Mouse (Mus musculus): Measurements from ENCODE around the gene Eif4e2. TPM values are rescaled to one million over a fixed set of nuclear protein-coding genes. Genes with fewer than 3 reads are reported as not detected.

Eif4e2 gene
- polyA plus RNA-seq (2014; fragmentation: Nextera tagmentation; extraction: Ambion mirVana): 138 and 146 TPM in 2 replicates

DNA sequence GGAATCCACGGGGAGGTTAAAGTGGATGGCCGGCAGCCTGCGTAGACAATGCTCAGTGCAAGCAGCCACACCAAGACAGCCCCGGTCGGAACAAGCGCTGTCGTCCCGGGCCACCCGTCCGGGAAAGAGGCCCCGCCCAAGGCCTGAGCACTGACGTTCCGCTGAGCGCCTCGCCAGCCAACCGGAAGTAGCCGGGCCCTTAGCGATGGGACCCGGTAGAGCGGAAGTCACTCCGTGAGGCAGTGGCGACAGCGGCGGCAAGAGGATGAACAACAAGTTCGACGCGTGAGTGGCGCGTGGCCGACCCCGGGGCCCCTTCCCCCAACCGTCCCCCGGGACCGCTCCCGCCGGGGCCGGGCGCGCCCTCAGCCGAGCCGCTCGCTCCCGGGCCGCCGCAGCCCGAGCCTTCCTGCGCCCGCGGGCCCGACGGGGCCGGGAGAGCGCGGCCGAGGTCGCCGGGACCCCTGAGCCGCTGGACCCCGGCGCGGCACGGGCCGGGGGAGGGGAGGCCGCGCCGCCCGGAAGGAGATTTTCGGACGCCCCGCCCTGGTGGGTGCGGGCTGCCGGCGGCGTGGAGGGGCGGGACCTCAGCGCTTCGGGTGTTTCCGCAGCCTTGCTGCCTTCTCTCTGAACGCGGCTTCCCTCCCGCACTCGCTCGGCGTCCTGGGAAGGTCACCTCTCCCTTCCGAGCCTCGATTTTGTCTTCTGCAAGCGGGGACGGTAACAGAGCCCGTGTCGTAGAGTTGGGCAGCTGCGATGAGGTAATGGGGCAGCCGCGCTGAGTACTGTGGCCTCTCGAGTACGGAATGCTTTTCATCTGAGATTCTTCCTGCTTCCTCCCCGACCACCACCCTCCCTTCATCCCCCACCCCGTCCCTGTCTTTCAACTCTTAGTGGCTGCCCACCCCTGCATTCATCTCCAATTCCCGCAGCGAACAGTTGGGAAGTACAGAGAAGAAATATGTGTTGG, at the start of gene Eif4e2:
Gene Eif4e2 (plus strand): TSS at position 180 of the 970 bp plus-strand sequence.
- Histone ChIP-seq H3K4me1 (ENCODE audit: control insufficient read depth, insufficient read depth, low read length) (peaks cover 18% of the 10 kb centered on the region), H3K36me3 (ENCODE audit: control insufficient read depth, insufficient read depth, low read length) (peaks cover 3% of the 10 kb centered on the region; the same call in 1 of the 2 replicates), H3K4me3 (ENCODE audit: low read depth, low read length) (peak within 1 kb of the TSS; percentile 62), H3K27ac (ENCODE audit: low read length) (peak within 1 kb of the TSS; percentile 98), H3K9ac (replicated peaks; ENCODE audit: low read depth, low read length) (peak within 1 kb of the TSS; percentile 96), H3K4me2 (replicated peaks; ENCODE audit: low read depth, low read length) (peak within 1 kb of the TSS; percentile 71), H3K9me3 (ENCODE audit: control insufficient read depth, low read depth, low read length) (no peaks in the 10 kb centered on the region), H3K27me3 (ENCODE audit: control insufficient read depth, insufficient read depth, low read length) (no peaks in the 10 kb centered on the region)
- WGBS: under 1% methylated on average over 84 of the region's 99 CpGs
- ATAC-seq (ENCODE audit: insufficient number of reproducible peaks, insufficient read depth, low FRiP score, low read depth): peak; percentile 98

DNA sequence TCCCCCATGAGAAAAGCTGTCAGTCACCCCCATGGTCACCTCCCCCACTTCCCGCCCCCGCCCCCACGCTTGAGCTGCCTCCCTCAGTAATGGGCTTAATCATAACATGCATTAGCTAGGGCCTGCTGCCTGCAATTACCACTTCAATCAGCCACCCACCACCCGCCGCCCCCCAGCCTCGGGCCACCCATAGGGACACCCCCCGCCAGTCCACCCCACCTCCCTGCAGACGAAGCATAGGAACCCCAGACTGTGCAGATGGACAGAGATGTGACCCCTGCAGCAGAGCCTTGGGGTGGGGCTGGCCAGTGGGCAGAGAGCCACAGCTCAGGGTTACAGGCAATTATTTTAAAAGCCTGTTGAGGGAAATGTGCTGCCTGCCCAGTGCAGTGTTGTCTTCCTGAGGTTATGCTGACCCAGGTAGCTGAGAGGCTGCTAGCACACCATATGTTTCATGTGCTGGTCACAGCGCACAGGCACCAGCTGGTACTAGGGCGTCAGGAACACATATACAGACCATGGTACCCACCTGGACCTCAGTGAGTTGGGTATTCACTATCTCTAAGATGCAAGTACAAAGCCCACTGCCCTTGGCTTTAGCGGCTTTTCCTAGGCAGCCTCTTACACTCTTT, 49.4 kb upstream of the Eif4e2 start:
- H3K36me3 ChIP-seq (ENCODE audit: control insufficient read depth, insufficient read depth, low read length): no peaks in the 10 kb centered on the region
- 27% methylated on average over 11 of the region's 11 CpGs for WGBS
- ATAC-seq (ENCODE audit: insufficient number of reproducible peaks, insufficient read depth, low FRiP score, low read depth): no peak

DNA sequence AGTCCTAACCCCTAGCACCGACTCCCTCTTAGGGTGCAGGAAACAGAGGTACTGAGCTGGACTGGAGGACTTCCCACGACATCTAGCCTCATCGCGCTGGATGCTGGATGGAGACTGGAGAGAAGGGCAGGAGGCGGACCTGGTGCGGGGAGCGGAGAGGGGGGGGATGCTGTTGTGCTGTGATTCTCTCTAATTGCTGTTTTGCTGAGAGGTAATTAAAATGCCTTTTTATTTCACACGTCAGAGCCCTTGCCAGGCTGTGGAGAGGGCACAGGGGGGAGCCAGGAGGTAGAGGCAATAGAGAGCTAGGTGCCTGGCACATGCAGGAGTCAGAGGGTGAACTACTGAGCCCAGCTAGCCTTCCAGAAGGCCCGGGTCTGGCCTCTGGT, 48.9 kb upstream of the Eif4e2 start:
- Histone ChIP-seq H3K27ac (ENCODE audit: low read length) (no peak overlapping the region), H3K27me3 (ENCODE audit: control insufficient read depth, insufficient read depth, low read length) (0 out of 2 replicates have a peak, but pooled peaks cover 4% of the 10 kb centered on the region)

More for the DNA sequence above, 49.4 kb upstream of the Eif4e2 start:
- Histone ChIP-seq H3K4me3 (ENCODE audit: low read depth, low read length) (no peak overlapping the region), H3K4me1 (ENCODE audit: control insufficient read depth, insufficient read depth, low read length) (no peaks in the 10 kb centered on the region), H3K9me3 (ENCODE audit: control insufficient read depth, low read depth, low read length) (no peaks in the 10 kb centered on the region), H3K9ac (replicated peaks; ENCODE audit: low read depth, low read length) (no peak overlapping the region), H3K4me2 (replicated peaks; ENCODE audit: low read depth, low read length) (no peak overlapping the region), H3K27me3 (ENCODE audit: control insufficient read depth, insufficient read depth, low read length) (0 out of 2 replicates have a peak, but pooled peaks cover 4% of the 10 kb centered on the region), H3K27ac (ENCODE audit: low read length) (no peak overlapping the region)

DNA sequence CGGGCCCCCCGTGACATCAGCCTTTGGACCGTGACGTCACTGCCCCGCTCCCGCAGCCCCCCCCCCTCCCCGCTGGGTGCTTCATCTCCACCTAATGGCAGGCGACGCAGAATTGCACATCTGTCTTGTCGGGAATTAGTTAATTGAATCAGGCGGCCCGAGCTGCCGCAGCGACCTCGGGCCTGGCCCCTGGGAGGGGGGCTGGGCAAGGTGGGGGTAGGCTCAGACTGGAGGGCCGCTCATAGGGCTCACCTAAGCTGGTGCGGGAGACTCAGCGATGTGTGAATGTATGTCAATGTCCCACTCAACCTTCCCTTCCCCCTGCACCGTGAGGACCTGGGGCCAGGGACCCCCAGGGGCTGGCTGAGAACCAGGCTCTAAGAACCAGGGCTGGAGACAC, 43.3 kb upstream of the Eif4e2 start:
- Histone ChIP-seq H3K27me3 (ENCODE audit: control insufficient read depth, insufficient read depth, low read length) (peaks cover 10% of the 10 kb centered on the region; the same call in 1 of the 2 replicates), H3K4me3 (ENCODE audit: low read depth, low read length) (no peak overlapping the region), H3K4me1 (ENCODE audit: control insufficient read depth, insufficient read depth, low read length) (0 out of 2 replicates have a peak, but pooled peaks cover 8% of the 10 kb centered on the region), H3K36me3 (ENCODE audit: control insufficient read depth, insufficient read depth, low read length) (no peaks in the 10 kb centered on the region), H3K9ac (replicated peaks; ENCODE audit: low read depth, low read length) (no peak overlapping the region; the same call in 1 of the 2 replicates), H3K9me3 (ENCODE audit: control insufficient read depth, low read depth, low read length) (no peaks in the 10 kb centered on the region), H3K4me2 (replicated peaks; ENCODE audit: low read depth, low read length) (no peak overlapping the region), H3K27ac (ENCODE audit: low read length) (no peak overlapping the region)
- WGBS: 11% methylated on average over 19 of the region's 19 CpGs
- no peak for ATAC-seq (ENCODE audit: insufficient number of reproducible peaks, insufficient read depth, low FRiP score, low read depth)

More for the DNA sequence above, 48.9 kb upstream of the Eif4e2 start:
- no peak for ATAC-seq (ENCODE audit: insufficient number of reproducible peaks, insufficient read depth, low FRiP score, low read depth)
- Histone ChIP-seq H3K9ac (replicated peaks; ENCODE audit: low read depth, low read length) (no peak overlapping the region), H3K4me1 (ENCODE audit: control insufficient read depth, insufficient read depth, low read length) (0 out of 2 replicates have a peak, but pooled peaks cover 2% of the 10 kb centered on the region), H3K9me3 (ENCODE audit: control insufficient read depth, low read depth, low read length) (no peaks in the 10 kb centered on the region), H3K36me3 (ENCODE audit: control insufficient read depth, insufficient read depth, low read length) (no peaks in the 10 kb centered on the region), H3K4me3 (ENCODE audit: low read depth, low read length) (no peak overlapping the region), H3K4me2 (replicated peaks; ENCODE audit: low read depth, low read length) (no peak overlapping the region)
- 53% methylated on average over 9 of the region's 9 CpGs for WGBS

DNA sequence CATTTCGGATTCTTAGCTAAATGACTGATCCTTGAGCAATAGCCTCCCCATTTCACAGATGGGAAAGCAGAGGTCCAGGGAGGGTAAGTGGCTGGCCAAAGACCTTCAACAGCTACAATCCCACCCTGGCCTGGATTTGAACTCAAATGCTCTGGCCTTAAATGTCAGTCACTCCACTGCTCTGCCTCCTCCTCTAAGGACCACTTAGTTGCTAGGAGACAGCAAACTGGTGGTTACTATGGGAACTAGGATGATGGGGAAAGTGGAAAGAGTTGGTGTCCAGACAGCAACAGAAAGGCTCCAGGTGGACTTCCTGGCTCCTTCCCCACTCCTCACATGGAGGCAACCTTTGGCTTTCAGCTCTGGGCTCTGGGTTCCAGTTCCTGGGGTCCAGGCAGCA, 42.4 kb upstream of the Eif4e2 start:
- H3K36me3 ChIP-seq (ENCODE audit: control insufficient read depth, insufficient read depth, low read length): no peaks in the 10 kb centered on the region
- peaks cover 10% of the 10 kb centered on the region; the same call in 1 of the 2 replicates for H3K27me3 ChIP-seq (ENCODE audit: control insufficient read depth, insufficient read depth, low read length)
- 84% methylated on average over 1 of the region's 1 CpGs for WGBS
- H3K9me3 ChIP-seq (ENCODE audit: control insufficient read depth, low read depth, low read length): no peaks in the 10 kb centered on the region
- peaks cover 13% of the 10 kb centered on the region; the same call in 1 of the 2 replicates for H3K4me1 ChIP-seq (ENCODE audit: control insufficient read depth, insufficient read depth, low read length)
- ATAC-seq (ENCODE audit: insufficient number of reproducible peaks, insufficient read depth, low FRiP score, low read depth): no peak
- no peak overlapping the region for H3K4me2 ChIP-seq (replicated peaks; ENCODE audit: low read depth, low read length)
- H3K27ac ChIP-seq (ENCODE audit: low read length): no peak overlapping the region
- no peak overlapping the region for H3K9ac ChIP-seq (replicated peaks; ENCODE audit: low read depth, low read length)
- H3K4me3 ChIP-seq (ENCODE audit: low read depth, low read length): no peak overlapping the region

DNA sequence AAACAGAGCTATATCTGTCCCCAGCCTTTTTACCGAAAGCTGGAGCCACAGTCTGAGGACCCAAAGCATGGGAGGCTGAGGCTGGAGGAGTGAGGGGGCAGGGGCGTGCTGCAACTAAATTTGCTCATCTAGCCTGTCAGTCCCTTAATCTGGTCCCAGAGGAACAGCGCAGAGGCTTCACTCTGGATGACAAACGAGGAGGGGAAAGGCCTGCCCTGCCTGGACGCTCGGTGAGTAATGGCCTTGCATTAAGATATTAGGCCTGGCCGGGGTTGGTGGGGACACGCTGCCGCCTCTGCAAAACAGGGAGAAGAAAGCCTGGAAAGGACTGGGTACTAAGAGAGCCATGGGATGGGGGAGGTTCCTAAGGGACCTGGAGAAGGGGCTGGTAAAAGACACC, 41.4 kb upstream of the Eif4e2 start:
- Histone ChIP-seq H3K36me3 (ENCODE audit: control insufficient read depth, insufficient read depth, low read length) (no peaks in the 10 kb centered on the region), H3K27ac (ENCODE audit: low read length) (no peak overlapping the region), H3K9me3 (ENCODE audit: control insufficient read depth, low read depth, low read length) (no peaks in the 10 kb centered on the region), H3K9ac (replicated peaks; ENCODE audit: low read depth, low read length) (no peak overlapping the region), H3K4me3 (ENCODE audit: low read depth, low read length) (no peak overlapping the region), H3K4me1 (ENCODE audit: control insufficient read depth, insufficient read depth, low read length) (peaks cover 15% of the 10 kb centered on the region; the same call in 1 of the 2 replicates), H3K27me3 (ENCODE audit: control insufficient read depth, insufficient read depth, low read length) (peaks cover 10% of the 10 kb centered on the region; the same call in 1 of the 2 replicates), H3K4me2 (replicated peaks; ENCODE audit: low read depth, low read length) (no peak overlapping the region)
- 30% methylated on average over 9 of the region's 9 CpGs for WGBS
- no peak for ATAC-seq (ENCODE audit: insufficient number of reproducible peaks, insufficient read depth, low FRiP score, low read depth)

DNA sequence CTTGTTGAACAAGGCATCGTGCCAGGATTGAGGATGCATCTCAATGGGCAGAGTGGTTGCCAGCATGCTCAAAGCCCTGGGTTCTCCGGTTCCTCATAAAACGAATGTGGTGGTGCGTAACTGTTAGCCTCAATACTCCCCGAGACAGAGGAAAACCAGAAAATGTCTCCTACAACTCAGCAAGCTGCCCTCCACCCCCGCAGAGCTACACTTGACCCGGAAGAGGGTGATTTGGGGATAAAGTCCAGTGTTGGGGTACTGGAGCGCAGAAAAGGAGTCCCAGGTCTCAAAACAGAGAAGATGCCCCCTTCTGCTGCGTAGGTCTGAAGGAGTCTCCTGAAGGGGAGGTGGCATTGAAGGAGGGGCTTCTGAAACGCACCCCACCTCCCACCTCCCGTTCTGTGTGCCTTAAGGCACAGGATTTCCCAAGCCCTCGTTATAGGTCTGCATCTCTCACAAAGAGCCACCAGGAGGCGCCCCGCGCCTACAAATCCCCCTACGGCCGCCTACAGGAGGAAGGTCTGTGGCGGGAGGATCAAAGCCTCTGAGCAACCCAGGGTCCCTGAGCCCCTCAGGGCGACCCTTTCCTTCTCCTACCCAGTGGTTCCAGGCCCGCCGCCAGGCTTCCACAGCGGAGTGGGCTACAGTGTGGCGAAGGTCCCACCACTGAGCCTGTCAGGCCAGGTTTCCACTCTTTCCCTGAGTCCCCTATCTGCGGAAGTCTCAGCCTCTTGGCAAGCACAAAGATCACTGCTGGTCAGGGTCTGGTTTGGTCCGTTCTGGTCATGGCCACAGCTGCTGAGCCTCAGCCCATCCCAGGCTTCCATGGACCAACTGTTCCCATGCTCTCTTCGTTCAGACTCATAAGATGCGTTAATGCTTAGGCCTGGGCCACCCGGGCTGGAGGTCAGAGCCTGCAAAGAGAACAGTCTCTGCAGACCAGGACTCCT, 39.4 kb upstream of the Eif4e2 start:
- no peak overlapping the region for H3K4me3 ChIP-seq (ENCODE audit: low read depth, low read length)
- H3K27me3 ChIP-seq (ENCODE audit: control insufficient read depth, insufficient read depth, low read length): peaks cover 6% of the 10 kb centered on the region; the same call in 1 of the 2 replicates
- H3K9ac ChIP-seq (replicated peaks; ENCODE audit: low read depth, low read length): no peak overlapping the region
- peaks cover 15% of the 10 kb centered on the region; the same call in 1 of the 2 replicates for H3K4me1 ChIP-seq (ENCODE audit: control insufficient read depth, insufficient read depth, low read length)
- no peaks in the 10 kb centered on the region for H3K36me3 ChIP-seq (ENCODE audit: control insufficient read depth, insufficient read depth, low read length)
- 30% methylated on average over 28 of the region's 28 CpGs for WGBS
- no peaks in the 10 kb centered on the region for H3K9me3 ChIP-seq (ENCODE audit: control insufficient read depth, low read depth, low read length)
- ATAC-seq (ENCODE audit: insufficient number of reproducible peaks, insufficient read depth, low FRiP score, low read depth): no peak
- no peak overlapping the region for H3K27ac ChIP-seq (ENCODE audit: low read length)
- no peak overlapping the region for H3K4me2 ChIP-seq (replicated peaks; ENCODE audit: low read depth, low read length)

All from stomach, embryonic 14.5 days (tissue).